14 mouse cellular contexts compared by ENCODE assay signal in the genomic region with DNA sequence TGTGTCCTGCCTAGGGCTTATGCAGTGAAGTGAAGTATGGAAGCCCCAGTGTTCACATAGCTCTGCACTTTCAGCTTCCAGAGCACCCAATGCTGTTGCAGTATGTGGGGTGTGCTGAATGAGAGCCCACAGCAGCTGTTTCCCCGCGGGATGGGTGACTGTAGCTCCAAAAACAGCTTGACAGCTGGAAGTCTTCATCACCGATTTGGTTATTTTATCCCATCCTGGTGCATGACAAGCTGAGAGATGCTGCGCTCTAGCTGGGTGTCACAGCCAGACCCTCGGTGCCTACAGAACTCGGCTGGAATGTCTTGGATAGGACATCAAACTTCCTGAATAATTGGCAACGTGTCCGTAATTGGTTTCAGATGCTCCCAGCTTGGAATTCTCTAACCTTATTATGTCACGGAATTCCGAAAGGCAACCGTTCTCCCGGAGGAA.
A peak's percentile ranks its signal among the peaks of the same experiment; 100 is the strongest.
DNase-seq lines count a peak whose midpoint lies in the region; ATAC-seq and TF ChIP-seq lines count a peak whose summit lies in the region.
"Had no signal": no experiment of that assay in that cellular context is flagged by ENCODE, and none has a peak within 500 bp of the region (broad histone marks: within the 10 kb centered on the region; RNA-seq: fewer than 3 reads in every experiment).

No protein-coding gene starts in this region.

- H3K36me3 ChIP-seq in embryonic facial prominence, embryonic 11.5 days (replicated peaks; ENCODE audit: control insufficient read depth, insufficient read depth, low read depth, low read length): no peaks in the 10 kb centered on the region
- H3K36me3 ChIP-seq in neural tube, embryonic 15.5 days: no peaks in the 10 kb centered on the region
- H3K36me3 ChIP-seq in stomach, postnatal 0 days (ENCODE audit: control insufficient read depth, insufficient read depth, low read length): no peaks in the 10 kb centered on the region
- H3K36me3 ChIP-seq: liver, embryonic 15.5 days; neural tube, embryonic 13.5 days had no signal

- no peak overlapping the region for H3K4me3 ChIP-seq in embryonic facial prominence, embryonic 11.5 days (ENCODE audit: low read depth, low read length)
- no peak overlapping the region for H3K4me3 ChIP-seq in neural tube, embryonic 15.5 days (replicated peaks)
- no peak overlapping the region for H3K4me3 ChIP-seq in stomach, postnatal 0 days (ENCODE audit: low read depth, low read length)
- H3K4me3 ChIP-seq: liver, embryonic 15.5 days; neural tube, embryonic 13.5 days had no signal

- no peaks in the 10 kb centered on the region for H3K9me3 ChIP-seq in embryonic facial prominence, embryonic 11.5 days (replicated peaks; ENCODE audit: control insufficient read depth, low read length)
- H3K9me3 ChIP-seq in neural tube, embryonic 15.5 days (replicated peaks): no peaks in the 10 kb centered on the region
- H3K9me3 ChIP-seq in stomach, postnatal 0 days (ENCODE audit: control insufficient read depth, low read length): no peaks in the 10 kb centered on the region
- H3K9me3 ChIP-seq: liver, embryonic 15.5 days; neural tube, embryonic 13.5 days had no signal

- peak; percentile 18 to 27 for DNase-seq in heart, postnatal 10 days
- DNase-seq in heart, postnatal 36 days: no peak
- peak; percentile 93 for DNase-seq in embryonic facial prominence, embryonic 11.5 days (ENCODE audit: low spot score)
- peak; percentile 69 for DNase-seq in hindlimb bud, embryonic 11.5 days (ENCODE audit: extremely low spot score, low read depth, low spot score)
- peak; percentile 42 for DNase-seq in lung, postnatal 25 days (ENCODE audit: low spot score)
- no peak for DNase-seq in frontal cortex, postnatal 14 days (ENCODE audit: low spot score in 2 of 2)
- no peak for DNase-seq in stomach, postnatal 0 days (ENCODE audit: low spot score)
- DNase-seq: cerebellum, postnatal 14 days; heart, postnatal 4 days; midbrain, embryonic 14.5 days; thymus, adult 2 months had no signal

- no peak overlapping the region for H3K4me2 ChIP-seq in embryonic facial prominence, embryonic 11.5 days (ENCODE audit: low read depth, low read length)
- no peak overlapping the region for H3K4me2 ChIP-seq in neural tube, embryonic 15.5 days
- no peak overlapping the region for H3K4me2 ChIP-seq in stomach, postnatal 0 days (replicated peaks; ENCODE audit: low read depth)
- H3K4me2 ChIP-seq: liver, embryonic 15.5 days; neural tube, embryonic 13.5 days had no signal

- no peak overlapping the region for H3K9ac ChIP-seq in embryonic facial prominence, embryonic 11.5 days (replicated peaks; ENCODE audit: low read length)
- H3K9ac ChIP-seq in neural tube, embryonic 15.5 days (replicated peaks): no peak overlapping the region
- no peak overlapping the region for H3K9ac ChIP-seq in stomach, postnatal 0 days (ENCODE audit: low read length)
- H3K9ac ChIP-seq: liver, embryonic 15.5 days; neural tube, embryonic 13.5 days had no signal

- peaks cover 10% of the 10 kb centered on the region; the same call in 1 of the 2 replicates for H3K4me1 ChIP-seq in embryonic facial prominence, embryonic 11.5 days (ENCODE audit: control insufficient read depth, insufficient read depth, low read length)
- H3K4me1 ChIP-seq in neural tube, embryonic 15.5 days: peaks cover 13% of the 10 kb centered on the region
- no peaks in the 10 kb centered on the region for H3K4me1 ChIP-seq in stomach, postnatal 0 days (replicated peaks; ENCODE audit: control insufficient read depth, insufficient read depth)
- H3K4me1 ChIP-seq: liver, embryonic 15.5 days had no signal

- no peak for TF ChIP-seq EP300 in stomach, postnatal 0 days (optimal IDR thresholded peaks at IDR 0.05)

- 0 out of 2 replicates have a peak overlapping the region, but pooled peaks have one; percentile 16 for H3K27ac ChIP-seq in embryonic facial prominence, embryonic 11.5 days (replicated peaks; ENCODE audit: low read depth, low read length)
- no peak overlapping the region for H3K27ac ChIP-seq in neural tube, embryonic 15.5 days (replicated peaks)
- no peak overlapping the region for H3K27ac ChIP-seq in stomach, postnatal 0 days (replicated peaks)
- H3K27ac ChIP-seq: liver, embryonic 15.5 days; neural tube, embryonic 13.5 days had no signal

- no peak for TF ChIP-seq CTCF in stomach, postnatal 0 days (IDR thresholded peaks at IDR 0.05; ENCODE audit: low read depth)

- ATAC-seq in embryonic facial prominence, embryonic 11.5 days (replicated peaks; ENCODE audit: insufficient number of reproducible peaks, low FRiP score, low TSS enrichment, low read depth): no peak
- ATAC-seq in neural tube, embryonic 15.5 days (ENCODE audit: low FRiP score): no peak
- ATAC-seq in stomach, postnatal 0 days (ENCODE audit: low FRiP score, low TSS enrichment): no peak

- H3K27me3 ChIP-seq in embryonic facial prominence, embryonic 11.5 days (ENCODE audit: control insufficient read depth, insufficient read depth, low read length): no peaks in the 10 kb centered on the region
- peaks cover 5% of the 10 kb centered on the region; the same call in 1 of the 2 replicates for H3K27me3 ChIP-seq in neural tube, embryonic 15.5 days (replicated peaks)
- no peaks in the 10 kb centered on the region for H3K27me3 ChIP-seq in stomach, postnatal 0 days (ENCODE audit: control insufficient read depth, insufficient read depth, low read length)
- H3K27me3 ChIP-seq: liver, embryonic 15.5 days; neural tube, embryonic 13.5 days had no signal

- intact Hi-C loops in heart, postnatal 10 days (cut with DNase I): no loop called here
- intact Hi-C loops in heart, postnatal 36 days (cut with DNase I): no loop called here

- 31% methylated on average over 12 of the region's 12 CpGs for WGBS in embryonic facial prominence, embryonic 11.5 days
- WGBS in neural tube, embryonic 15.5 days: 82% methylated on average over 12 of the region's 12 CpGs
- 52% methylated on average over 12 of the region's 12 CpGs for WGBS in stomach, postnatal 0 days

Comparison
In these comparisons a context has a peak if more than half of its experiments do, and no peak if none do; other contexts are left out.
1. DNase-seq: peak in heart, postnatal 10 days (2 of 2), embryonic facial prominence, embryonic 11.5 days (single experiment), hindlimb bud, embryonic 11.5 days (single experiment) and lung, postnatal 25 days (single experiment); none in heart, postnatal 36 days (0 of 2), frontal cortex, postnatal 14 days (0 of 2) and stomach, postnatal 0 days (single experiment).